Mouse (Mus musculus): ENCODE measurements around the gene Gabrr1.

Gabrr1 gene

GRCm38 (mm10) chr4:33132221-33132620 lies at the start of gene Gabrr1:
TSS of gene Gabrr1 (plus strand) at chr4:33132521.
- no peak for DNase-seq

- DNase-seq = no peak
Measured at GRCm38 (mm10) chr4:33099118-33099694, 33.1 kb upstream of the Gabrr1 start.

- DNase-seq = no peak
Measured at GRCm38 (mm10) chr4:33109720-33110458, 22.4 kb upstream of the Gabrr1 start.

- DNase-seq = no peak
Measured at GRCm38 (mm10) chr4:33110845-33111244, 21.5 kb upstream of the Gabrr1 start.

GRCm38 (mm10) chr4:33111358-33111757 lies 21.0 kb upstream of the Gabrr1 start:
- no peak for DNase-seq

DNA sequence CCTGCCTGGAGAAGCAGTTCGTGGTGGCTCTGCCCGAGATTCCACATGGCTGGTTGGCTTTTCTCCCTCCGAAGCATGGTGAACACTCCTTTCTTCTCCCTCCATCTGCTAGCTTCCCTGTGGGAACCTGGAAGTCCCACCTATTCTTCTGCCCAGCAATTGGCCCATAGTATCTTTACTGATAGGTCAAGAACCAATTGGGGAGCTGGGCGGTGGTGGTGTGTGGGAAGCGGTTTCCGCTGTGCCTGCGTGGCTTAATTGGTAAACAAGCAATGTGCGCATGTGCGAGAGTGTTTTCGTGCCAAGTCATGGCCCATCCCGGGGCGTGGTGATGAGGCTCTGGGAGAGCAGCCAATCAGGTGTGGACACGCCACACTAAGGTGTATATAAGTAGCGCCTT lies 19.5 kb upstream of the Gabrr1 start:
- peak; percentile 12 for DNase-seq

DNA sequence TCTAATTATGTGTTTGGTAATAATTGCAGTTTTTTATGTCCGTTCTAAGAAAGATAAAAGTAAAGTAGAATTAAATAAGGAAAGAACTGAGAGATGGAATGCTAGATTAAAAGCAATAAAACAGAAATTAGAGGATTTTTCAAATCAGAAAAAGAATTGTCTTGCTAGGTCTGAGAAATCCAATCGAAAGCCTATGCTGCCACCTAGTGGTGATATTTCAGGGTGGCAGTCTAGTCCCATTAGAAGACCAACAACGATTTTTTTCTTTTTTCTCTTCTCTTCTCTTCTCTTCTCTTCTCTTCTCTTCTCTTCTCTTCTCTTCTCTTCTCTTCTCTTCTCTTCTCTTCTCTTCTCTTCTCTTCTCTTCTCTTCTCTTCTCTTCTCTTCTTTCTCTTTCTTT lies 13.2 kb upstream of the Gabrr1 start:
- peak; percentile 76 for DNase-seq

GRCm38 (mm10) chr4:33124493-33124892 lies 7.8 kb upstream of the Gabrr1 start:
- DNase-seq = peak; percentile 51

DNA sequence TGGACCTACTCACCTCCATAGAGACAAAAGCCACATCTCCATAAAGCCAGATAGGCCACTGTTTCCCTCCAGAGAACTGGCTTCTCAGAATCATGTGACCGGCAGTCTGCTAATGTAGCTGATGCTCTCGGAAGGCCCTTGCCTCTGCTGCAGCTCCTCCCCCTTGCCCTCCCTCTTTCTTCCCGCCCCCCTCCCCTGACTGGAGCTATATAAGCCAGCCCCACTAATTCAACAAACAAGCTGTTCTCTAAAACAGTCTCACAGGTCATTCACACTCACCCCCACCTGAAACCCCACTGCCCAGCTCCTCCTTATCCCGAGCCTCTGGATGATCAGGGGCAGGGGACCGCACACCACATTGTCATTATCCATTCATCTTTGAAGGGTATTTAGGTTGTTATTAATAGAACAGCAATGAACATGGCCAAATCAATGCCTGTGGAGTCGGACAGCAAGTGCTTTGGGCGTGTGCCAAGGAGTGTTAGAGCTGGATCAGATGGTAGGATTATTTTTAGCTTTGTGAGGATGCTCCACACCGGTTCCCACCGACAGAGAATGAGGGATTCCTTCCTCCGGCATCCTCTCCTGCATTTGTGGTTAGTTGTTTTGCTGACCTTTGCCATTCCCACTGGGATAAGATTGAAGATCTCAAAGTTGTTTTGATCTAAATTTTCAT lies 6.8 kb upstream of the Gabrr1 start:
- peak; percentile 54 for DNase-seq

DNA sequence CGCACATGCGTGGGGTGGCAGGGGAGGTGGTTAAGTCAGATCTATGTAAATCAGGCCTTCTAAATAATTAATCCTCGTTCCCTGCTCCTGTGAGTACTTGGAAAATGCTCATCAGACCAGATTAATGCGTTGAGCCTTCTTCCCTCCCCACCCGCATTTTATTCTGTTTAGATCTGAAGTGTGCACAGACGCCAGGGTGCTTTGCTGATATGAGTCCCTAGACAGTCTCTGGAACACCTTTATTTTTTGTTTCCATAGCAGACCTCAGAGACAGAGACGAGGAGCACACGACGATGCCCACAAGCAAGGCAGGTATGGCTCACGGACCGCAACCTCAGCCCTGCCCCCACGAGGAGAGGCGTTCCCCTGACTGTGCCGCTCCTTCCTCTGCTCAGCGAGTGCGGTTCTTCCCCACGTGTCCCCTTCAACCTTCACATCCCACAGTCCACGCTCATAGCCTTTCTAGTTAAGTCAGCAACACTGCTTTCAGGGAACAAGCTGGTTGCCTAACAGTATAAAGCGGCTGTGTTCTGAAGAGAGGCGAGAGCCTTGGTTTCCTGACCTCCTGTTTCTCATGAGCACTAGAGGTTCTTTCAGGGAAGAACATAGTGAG lies 14.5 kb downstream of the Gabrr1 start:
- no peak for DNase-seq

GRCm38 (mm10) chr4:33147825-33148224 lies 15.5 kb downstream of the Gabrr1 start:
- peak; percentile 28 for DNase-seq

DNA sequence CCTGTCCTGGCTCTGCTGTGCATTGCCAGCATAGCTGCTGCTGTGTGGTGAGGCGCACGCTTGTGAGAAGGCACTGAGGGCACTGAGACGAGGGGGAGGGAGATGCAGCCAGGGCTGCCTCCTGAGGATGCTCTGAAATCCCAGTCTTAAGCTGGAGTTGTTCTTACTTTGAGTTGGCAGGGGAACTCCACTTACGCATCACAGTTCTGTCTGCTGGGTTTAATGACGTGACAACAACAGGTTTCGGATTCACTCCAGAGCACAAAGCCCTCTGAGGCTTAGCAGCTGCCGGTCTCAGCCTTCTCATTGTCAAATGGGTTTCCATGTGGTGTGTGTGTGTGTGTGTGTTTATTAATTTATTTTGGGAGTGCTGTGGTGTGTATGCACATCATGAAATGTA lies 16.8 kb downstream of the Gabrr1 start:
- DNase-seq = no peak

DNA sequence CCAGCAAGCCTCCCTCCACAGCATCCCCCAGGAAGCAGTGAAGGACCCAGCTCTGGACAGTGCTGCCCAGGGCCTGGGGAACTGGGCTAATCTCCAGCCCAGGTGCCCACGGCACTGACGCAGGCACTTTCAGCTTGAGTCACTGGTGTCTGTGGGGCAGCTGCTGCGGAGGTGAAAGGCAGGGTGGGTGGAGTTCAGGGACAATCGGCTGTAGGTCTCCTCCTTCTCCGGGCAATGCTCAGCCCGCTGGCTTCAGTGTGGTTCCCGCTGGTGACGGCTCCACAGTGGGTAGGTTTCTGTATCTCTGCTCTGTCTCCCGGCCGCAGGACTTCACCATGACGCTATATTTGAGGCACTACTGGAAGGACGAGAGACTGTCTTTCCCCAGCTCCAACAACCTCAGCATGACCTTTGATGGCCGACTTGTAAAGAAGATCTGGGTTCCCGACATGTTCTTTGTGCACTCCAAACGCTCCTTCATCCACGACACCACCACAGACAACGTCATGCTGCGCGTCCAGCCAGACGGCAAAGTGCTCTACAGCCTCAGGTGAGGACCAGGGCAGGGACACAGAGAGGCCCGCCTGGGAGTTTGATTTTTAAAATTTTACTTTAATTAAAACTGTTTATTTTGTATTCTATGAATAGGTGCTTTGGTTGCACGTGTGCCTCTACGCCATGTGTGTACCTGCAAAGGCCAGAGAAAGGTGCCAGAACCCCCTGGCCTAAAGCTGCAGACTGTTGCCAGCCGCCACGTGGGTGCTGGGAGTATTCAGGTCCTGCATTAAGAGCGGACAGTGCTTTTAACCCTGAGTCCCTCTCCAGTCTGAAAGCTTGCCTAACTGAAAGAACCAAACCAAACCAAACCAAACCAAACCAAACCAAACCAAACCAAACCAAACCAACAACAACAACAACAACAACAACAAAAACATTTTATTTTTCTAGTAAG lies 20.0 kb downstream of the Gabrr1 start:
- DNase-seq = no peak

GRCm38 (mm10) chr4:33183477-33183876 lies 51.2 kb downstream of the Gabrr1 start:
- no peak for DNase-seq

- peak; percentile 50 for DNase-seq
Measured at GRCm38 (mm10) chr4:33188164-33188563, 55.8 kb downstream of the Gabrr1 start.

DNA sequence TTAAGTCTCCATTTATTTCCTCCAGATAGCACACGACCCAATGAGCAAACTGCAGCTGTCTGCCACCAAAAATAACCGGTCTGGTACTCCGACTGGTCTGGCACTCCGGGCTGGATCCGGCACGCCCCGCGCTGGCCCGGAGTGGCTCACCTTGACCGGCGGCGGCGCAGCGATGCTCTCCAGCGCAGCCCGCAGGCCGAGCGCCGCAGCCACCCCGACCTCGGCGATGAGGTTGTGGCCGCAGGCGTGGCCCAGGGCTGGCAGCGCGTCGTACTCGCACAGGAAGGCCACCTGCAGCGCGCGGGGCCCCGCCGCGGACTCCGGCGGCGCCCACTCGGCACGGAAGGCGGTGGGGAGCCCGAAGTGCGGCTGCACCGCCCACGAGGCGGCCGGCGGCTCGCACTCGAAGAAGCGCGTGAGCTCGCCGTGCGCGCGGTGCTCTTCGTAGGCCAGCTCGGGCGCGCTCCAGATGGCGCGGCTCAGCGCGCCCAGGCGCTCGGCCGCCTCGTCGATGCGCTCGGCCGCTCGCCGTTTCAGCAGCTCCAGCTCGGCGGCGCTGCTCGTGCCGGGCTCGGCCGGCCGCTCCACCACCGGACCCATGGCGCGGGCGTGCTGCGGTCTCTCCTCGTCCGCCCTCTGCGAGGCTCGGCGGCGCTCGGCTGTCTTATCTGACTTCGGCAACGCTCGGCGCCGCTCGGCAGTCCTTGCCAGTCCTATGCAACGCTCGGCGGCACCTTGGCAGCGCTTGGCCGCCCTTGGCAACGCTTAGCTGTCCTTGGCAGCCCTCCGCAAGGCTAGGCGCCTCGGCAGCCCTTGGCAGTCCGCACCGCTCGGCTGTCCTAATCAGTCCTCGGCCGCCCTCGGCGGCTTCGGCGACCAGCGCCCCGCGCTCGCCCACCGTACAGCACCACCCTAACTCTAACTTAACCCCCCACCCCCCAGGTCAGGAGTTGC lies 56.7 kb downstream of the Gabrr1 start:
- DNase-seq = peak; percentile 96

GRCm38 (mm10) chr4:33189735-33190036 lies 57.4 kb downstream of the Gabrr1 start, which contains the start of gene Pm20d2:
TSS of gene Pm20d2 (minus strand) at chr4:33189737.
- no peak for DNase-seq

GRCm38 (mm10) chr4:33198117-33198516 lies 65.8 kb downstream of the Gabrr1 start:
- DNase-seq = no peak

- peak; percentile 55 for DNase-seq
Measured at GRCm38 (mm10) chr4:33204682-33205081, 72.4 kb downstream of the Gabrr1 start.

GRCm38 (mm10) chr4:33207551-33207950 lies 75.2 kb downstream of the Gabrr1 start:
- no peak for DNase-seq

Data from cerebellum, adult 11 months (tissue).